Mouse (Mus musculus): Measurements from ENCODE around the gene Lysmd4.

DNA sequence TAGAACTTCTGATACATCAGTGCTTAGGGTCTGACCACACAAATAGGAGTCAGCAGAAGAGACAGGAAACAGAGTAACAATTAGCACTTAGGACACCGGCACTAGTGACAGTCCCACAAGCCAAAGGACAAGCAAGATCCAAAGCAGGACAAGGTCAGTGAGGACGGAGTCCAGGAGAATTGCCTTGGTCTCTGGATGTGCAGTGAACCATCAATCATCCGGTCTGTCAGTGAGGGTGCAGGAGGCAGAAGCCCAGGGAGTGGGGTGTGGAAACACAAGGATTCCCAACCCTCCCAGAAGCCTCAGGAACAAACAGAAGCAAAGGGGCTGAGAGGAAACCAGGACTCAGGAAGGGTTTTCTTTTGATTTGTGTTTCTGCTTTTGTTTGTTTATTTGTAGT, 18.7 kb upstream of the Lysmd4 start:
- no peak for TF ChIP-seq TAL1 (IDR thresholded peaks at IDR 0.05; ENCODE audit: low read length)
- TF ChIP-seq GATA1 (IDR thresholded peaks at IDR 0.05; ENCODE audit: low read length): no peak
